Mouse (Mus musculus): Measurements from ENCODE around the gene Mon1a.

Mon1a gene

GRCm38 (mm10) chr9:107910025-107910769, 22.2 kb downstream of the Mon1a start:
- no peak for DNase-seq

GRCm38 (mm10) chr9:107914764-107915420, 26.9 kb downstream of the Mon1a start:
- DNase-seq: no peak

GRCm38 (mm10) chr9:107917895-107918608, 30.1 kb downstream of the Mon1a start:
- DNase-seq: no peak

GRCm38 (mm10) chr9:107918884-107919283, 30.9 kb downstream of the Mon1a start:
- DNase-seq: no peak

- DNase-seq: no peak
Observed at GRCm38 (mm10) chr9:107919441-107919840, 31.5 kb downstream of the Mon1a start.

- DNase-seq: peak in 1 of 2 experiments; percentile 65
Observed at GRCm38 (mm10) chr9:107923021-107923420, 35.1 kb downstream of the Mon1a start.

- peak; percentile 25 to 77 for DNase-seq
Observed at GRCm38 (mm10) chr9:107923956-107924355, 36.0 kb downstream of the Mon1a start.

- DNase-seq: no peak
Observed at GRCm38 (mm10) chr9:107925251-107925650, 37.3 kb downstream of the Mon1a start.

GRCm38 (mm10) chr9:107926920-107927420, 39.0 kb downstream of the Mon1a start:
- DNase-seq: no peak

GRCm38 (mm10) chr9:107927749-107928148, 39.8 kb downstream of the Mon1a start:
- DNase-seq: peak in 1 of 2 experiments; percentile 53

GRCm38 (mm10) chr9:107928169-107928568, 40.2 kb downstream of the Mon1a start, which contains the start of gene Actl11:
TSS of gene Actl11 (plus strand) at chr9:107928469.
- DNase-seq: no peak

- no peak for DNase-seq
Observed at GRCm38 (mm10) chr9:107932221-107932620, 44.3 kb downstream of the Mon1a start.

GRCm38 (mm10) chr9:107934146-107934545, 46.2 kb downstream of the Mon1a start:
- no peak for DNase-seq

- DNase-seq: no peak
Observed at GRCm38 (mm10) chr9:107935374-107935773, 47.4 kb downstream of the Mon1a start, which contains the start of gene Camkv. TSS of gene Camkv (plus strand) at chr9:107935674.

- peak in 1 of 2 experiments; percentile 43 for DNase-seq
Observed at GRCm38 (mm10) chr9:107935790-107936214, 47.9 kb downstream of the Mon1a start.

- no peak for DNase-seq
Observed at GRCm38 (mm10) chr9:107936215-107936822, 48.4 kb downstream of the Mon1a start.

- DNase-seq: no peak
Observed at GRCm38 (mm10) chr9:107936831-107937230, 48.9 kb downstream of the Mon1a start.

GRCm38 (mm10) chr9:107947241-107948194, 59.6 kb downstream of the Mon1a start:
- no peak for DNase-seq

GRCm38 (mm10) chr9:107949184-107949921, 61.4 kb downstream of the Mon1a start:
- no peak for DNase-seq

GRCm38 (mm10) chr9:107949922-107950235, 61.9 kb downstream of the Mon1a start, which contains the start of gene Traip:
TSS of gene Traip (plus strand) at chr9:107950136.
- DNase-seq: no peak
